Mouse (Mus musculus) left cerebral cortex, postnatal 4 days (tissue): ENCODE results near the gene Nfkbil1. TPM values are rescaled to one million over a fixed set of nuclear protein-coding genes. Genes with fewer than 3 reads are reported as not detected.

ENCODE experiments used
- DNase-seq: peaks from one replicate; pipeline ENCODE4 v3.0.0-alpha.2; 2022
- intact Hi-C: fragments of 180-260 bp; cut with DNase I; formaldehyde crosslinking; loops from one replicate; pipeline ENCODE4 v1.15.1; 2025
- total RNA-seq, 2 experiments: library from RNA; stranded (reverse); gene quantifications; 2 replicates each; pipeline ENCODE4 v1.2.3; 2021

The Nfkbil1 gene
- 10 to 100 TPM; 14.7 to 14.8 TPM for total RNA-seq

DNA sequence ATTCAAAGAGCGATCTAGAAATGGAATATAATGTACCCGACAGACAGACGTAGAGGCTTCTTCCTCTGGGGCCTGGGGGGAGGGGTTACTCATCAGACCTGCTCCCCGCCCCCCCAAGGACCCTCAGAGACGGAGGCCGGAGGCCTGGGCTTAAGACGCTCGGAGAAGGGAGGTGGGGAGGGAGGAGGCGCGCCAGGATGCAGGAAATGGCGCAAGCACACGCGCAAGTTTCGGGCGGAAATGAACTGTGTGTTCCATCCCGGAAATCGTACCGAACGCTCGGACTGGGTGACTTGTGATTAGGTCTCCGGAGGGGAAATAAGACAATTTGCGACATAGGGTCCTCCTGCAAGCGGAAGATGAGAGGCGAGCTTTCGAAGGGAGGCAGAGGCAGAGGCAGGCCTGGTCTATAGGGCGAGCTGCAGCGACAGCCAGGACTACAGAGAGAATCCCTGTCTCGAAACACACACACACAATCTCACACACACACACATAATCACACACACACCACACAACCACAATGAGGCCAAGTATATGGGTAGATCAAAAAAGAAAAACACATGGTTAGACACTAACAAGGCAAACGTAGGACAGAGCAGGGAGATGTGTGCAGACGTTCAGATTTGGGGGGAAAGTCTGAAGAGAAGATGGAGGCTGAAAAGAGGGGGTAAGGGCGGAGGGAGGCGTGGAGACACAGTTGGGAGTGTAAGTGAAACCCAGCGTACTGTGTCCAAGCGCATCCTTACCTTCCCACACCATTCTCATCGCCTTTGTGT, at the start of gene Nfkbil1:
Nfkbil1 (minus strand) TSS at position 179 of the 776 bp plus-strand sequence.
- DNase-seq = peak; percentile 94
- intact Hi-C loops = no loop called here

DNA sequence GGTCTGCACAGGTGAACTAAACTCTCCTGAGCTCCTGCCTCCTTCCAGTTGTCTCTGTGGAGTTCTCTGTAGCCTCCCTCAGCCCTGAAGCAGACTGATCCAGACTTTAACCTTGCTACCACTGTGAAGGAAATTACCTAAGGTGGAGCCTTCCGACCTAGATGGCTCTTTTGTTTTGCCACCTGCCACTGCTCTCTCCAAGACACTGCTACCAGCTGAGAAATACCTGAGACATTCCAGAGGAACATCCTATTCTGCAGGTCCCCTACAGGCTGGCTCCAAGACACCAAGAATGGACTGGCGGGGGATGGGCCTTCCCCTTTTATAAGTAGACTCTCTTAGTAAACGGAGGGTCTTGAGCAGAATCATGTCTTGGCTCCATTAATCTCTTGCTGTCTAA, 44.7 kb upstream of the Nfkbil1 start:
- intact Hi-C loops = no loop called here
- no peak for DNase-seq

GRCm38 (mm10) chr17:35278957-35279688, 43.5 kb upstream of the Nfkbil1 start:
- no peak for DNase-seq
- intact Hi-C loops = loop anchor here (2.0 kb wide), 1 partner anchor 1318 kb away; no protein-coding TSS in a partner anchor

DNA sequence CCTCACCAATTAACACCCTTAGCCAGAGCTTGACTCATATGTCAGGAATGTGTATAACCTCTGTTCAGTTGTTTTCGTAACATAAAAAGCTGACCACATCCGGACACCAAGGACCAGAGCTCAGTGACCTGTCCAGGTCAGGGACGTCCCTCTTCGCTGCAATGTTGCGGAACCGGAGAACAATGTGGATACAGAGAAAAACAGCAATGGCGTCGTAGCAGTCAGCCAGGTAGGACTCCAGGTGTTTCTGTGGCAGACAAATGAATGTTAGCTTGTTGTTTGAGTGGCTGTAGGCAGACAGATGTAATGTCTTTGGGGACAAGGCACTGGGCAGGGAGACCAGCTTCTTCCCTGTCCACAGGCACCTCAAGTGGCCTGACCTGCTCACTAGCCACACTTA, 42.5 kb upstream of the Nfkbil1 start:
- intact Hi-C loops = loop anchor here (2.0 kb wide), 1 partner anchor 1317 kb away; no protein-coding TSS in a partner anchor
- no peak for DNase-seq

DNA sequence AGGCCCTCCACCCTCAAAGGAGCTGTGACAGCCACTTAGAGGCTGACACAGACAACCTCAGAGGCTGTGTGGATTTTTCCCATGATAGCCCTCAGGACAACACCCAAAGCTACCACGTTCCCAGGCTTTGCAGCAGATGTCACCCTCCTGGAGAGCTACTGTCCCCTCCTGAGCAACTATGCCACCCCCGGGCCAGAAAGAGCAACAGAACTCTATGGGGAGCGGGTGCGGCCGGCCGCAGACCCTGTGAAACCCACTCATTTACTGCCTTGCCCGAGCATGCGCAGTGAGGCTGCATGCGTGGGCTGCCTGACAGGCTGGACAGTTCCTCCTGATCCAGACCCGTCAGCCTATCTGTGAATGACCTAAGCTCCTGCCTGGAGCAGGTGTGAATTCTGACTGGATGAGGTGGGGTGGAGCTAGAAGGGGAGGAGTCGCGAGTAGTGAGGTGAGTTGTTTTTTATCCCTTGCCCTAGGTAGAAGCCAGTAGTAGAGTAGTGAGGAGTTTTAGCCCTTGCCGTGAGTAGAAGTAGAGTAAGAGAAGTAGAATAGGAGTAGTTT, 40.8 kb upstream of the Nfkbil1 start:
- intact Hi-C loops = no loop called here
- DNase-seq = no peak

- intact Hi-C loops = loop anchor here (5.0 kb wide), 1 partner anchor 1302 kb away; no protein-coding TSS in a partner anchor
- peak; percentile 91 for DNase-seq
These were observed 39.2 kb upstream of the Nfkbil1 start for GRCm38 (mm10) chr17:35274770-35275169.

- intact Hi-C loops = loop anchor here (5.0 kb wide), 1 partner anchor 1300 kb away; no protein-coding TSS in a partner anchor
- DNase-seq = no peak
These were observed 36.7 kb upstream of the Nfkbil1 start for GRCm38 (mm10) chr17:35272249-35272648.

GRCm38 (mm10) chr17:35269653-35270347, 34.2 kb upstream of the Nfkbil1 start:
- intact Hi-C loops = loop anchor here (5.0 kb wide), 1 partner anchor 1297 kb away; no protein-coding TSS in a partner anchor
- DNase-seq = no peak

- DNase-seq = no peak
- intact Hi-C loops = loop anchor here (2.0 kb wide), 1 partner anchor 1273 kb away; no protein-coding TSS in a partner anchor
These were observed 32.0 kb upstream of the Nfkbil1 start for GRCm38 (mm10) chr17:35267399-35268086.

DNA sequence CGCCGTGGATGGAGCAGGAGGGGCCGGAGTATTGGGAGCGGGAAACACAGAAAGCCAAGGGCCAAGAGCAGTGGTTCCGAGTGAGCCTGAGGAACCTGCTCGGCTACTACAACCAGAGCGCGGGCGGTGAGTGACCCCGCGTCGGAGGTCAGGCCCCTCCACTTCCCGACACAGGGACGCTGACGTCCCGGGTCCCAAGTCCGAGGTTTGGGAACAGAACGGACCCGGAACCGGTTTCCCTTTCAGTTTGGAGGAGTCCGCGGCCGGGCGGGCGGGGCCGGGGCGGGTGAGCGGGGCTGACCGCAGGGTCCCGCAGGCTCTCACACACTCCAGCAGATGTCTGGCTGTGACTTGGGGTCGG, 27.9 kb upstream of the Nfkbil1 start:
- intact Hi-C loops = no loop called here
- DNase-seq = no peak

DNA sequence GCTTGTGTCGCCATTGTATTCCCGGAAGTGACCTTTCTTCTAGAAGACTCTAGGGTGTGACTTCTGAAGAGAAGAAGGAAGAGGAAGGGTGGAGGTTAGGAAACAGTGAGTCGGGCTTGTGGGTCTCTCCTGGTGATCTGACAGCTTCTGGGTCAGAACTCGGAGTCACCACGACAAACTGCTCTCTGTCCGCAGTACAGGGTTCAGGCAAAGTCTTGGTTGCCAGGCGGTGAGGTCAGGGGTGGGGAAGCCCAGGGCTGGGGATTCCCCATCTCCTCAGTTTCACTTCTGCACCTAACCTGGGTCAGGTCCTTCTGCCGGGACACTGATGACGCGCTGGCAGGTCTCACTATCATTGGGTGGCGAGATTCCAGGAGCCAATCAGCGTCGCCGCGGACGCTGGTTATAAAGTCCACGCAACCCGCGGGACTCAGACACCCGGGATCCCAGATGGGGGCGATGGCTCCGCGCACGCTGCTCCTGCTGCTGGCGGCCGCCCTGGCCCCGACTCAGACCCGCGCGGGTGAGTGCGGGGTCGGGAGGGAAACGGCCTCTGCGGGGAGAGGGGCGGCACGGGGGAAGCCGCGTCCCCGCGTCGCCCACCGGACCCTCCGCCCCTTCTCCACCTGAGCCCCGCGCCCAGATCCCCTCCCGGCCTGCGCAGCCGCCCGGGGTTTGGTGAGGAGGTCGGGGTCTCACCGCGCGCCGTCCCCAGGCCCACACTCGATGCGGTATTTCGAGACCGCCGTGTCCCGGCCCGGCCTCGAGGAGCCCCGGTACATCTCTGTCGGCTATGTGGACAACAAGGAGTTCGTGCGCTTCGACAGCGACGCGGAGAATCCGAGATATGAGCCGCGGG, 27.3 kb upstream of the Nfkbil1 start, which contains the start of gene H2-D1:
H2-D1 (plus strand) TSS at position 67 of the 859 bp plus-strand sequence.
- DNase-seq = peak; percentile 96
- intact Hi-C loops = no loop called here

DNA sequence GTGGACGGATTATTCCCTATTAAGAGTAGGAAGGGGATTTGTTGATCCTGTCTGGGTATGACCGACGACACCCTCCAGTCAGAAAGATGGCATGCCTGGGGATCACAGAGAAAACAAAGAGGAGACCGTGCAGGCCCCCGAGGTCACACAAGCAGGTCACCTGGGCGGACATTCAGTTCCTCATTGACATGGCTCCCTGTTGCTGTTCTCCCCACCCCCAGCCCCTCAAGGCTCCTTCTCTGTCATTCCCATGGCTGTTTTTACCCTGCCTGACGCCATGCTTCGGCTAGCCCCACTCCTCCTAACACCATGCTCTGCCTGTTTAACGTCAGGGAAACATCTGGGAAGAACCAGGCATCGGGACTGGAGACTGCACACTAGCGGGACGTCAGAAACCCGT, 26.1 kb upstream of the Nfkbil1 start:
- no peak for DNase-seq
- intact Hi-C loops = no loop called here

DNA sequence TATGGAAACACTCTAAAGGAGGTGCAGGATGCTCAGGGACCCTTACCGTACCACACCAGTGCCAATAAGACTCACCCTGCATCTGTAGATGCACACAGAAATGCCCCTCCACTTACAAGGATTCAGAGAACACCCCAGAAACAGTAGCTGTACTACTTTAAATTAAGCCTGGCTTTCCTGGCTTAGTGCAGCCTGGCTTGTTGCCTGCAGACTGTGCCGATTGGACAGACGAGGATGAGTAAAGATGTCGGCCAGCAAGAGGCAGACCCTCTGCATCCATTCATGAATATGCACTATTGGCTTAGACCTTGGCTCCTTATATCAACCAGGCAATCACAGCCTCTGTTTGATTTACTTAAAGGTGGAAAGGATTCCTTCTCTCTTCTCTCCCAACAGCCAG, 24.0 kb upstream of the Nfkbil1 start:
- intact Hi-C loops = no loop called here

DNA sequence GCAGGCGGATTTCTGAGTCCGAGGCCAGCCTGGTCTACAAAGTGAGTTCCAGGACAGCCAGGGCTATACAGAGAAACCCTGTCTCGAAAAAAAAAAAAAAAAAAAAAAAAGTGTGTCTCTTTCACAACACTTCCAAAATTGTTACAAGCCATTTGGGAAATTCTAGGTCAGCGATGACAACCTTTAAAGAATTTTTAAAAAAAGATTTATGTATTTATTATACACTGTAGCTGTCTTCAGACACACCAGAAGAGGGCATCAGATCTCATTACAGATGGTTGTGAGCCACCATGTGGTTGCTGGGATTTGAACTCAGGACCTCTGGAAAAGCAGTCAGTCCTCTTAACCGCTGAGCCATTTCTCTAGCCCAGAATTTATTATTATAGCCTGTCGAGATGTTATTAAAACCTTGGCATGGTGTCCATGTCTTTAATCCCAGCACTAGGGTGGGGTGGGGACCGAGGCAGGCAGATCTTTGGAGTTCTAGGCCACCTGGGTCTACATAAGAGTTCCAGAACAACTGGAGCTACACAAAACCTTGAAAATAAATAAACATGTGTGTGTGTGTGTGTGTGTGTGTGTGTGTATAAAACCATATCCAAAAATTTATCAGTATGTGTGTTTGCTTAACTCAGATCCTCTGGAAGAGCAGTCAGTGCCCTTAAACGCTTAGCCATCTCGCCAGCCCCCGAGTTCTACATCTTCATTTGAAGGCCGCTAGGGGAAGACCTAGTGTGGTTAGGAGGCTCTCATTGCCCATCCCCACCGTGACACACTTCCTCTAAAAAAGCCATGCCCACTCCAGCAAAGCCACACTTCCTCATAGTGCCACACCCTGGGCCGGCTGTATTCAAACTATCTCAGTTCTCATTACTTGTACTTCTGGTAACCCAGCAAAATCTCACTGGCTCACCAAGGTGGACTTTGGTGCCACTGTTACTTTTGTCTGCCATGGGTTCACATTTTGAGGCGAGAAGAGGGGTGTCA, 23.2 kb upstream of the Nfkbil1 start:
- no peak for DNase-seq
- intact Hi-C loops = no loop called here

More for the DNA sequence above, 24.0 kb upstream of the Nfkbil1 start:
- no peak for DNase-seq

DNA sequence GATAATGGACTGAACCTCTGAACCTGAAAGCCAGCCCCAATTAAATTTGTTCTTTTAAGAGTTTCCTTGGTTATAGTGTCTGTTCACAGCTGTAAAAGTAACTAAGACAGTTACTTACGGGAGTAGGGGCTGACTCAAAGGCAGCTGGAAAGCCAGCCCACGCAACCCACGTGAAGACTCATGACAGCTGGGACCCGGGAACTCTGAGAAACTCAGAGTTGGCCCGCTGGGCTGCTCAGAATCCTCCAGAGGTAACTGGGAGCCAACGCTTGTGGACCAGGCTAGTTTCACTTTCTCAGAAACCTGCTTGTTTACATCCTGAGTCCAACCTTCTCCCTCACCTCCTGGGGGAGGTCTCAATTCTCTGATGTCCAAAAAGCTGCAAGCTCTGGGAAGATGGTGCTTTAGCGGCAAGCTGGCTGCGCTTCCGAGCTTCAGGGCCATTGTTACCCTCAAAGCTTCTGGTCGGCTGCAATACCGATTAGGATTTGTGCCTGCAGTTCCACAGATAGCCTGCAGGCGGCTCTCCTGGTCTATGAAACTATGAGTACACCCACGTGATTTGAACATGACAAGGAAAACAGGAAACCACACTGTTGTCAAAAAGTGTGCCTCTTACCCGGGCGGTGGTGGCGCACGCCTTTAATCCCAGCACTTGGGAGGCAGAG, 22.4 kb upstream of the Nfkbil1 start:
- DNase-seq = peak; percentile 94
- intact Hi-C loops = no loop called here

GRCm38 (mm10) chr17:35257378-35257777, 21.8 kb upstream of the Nfkbil1 start:
- no peak for DNase-seq
- intact Hi-C loops = no loop called here

DNA sequence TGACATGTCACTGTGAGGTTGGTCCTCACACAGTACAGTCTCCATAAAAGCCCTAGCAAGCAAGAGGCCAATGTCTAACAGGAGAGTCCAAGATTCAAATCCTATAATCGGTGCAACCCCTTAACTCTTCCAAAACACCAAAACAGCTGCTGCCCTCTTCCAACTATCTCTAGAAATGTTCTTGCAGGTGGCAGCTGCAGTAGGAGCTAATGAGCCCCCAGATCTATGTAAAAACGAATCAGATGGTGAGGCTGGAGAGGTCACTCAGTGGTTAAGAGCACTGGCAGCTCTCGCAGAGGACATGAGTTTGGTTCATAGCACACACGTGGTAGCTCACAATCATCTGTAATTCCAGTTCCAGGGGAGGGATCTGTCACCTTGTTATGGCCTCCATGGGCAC, 20.1 kb upstream of the Nfkbil1 start:
- DNase-seq = no peak
- intact Hi-C loops = no loop called here
